Mouse (Mus musculus): ENCODE results near the gene Amz2. TPM values are rescaled to one million over a fixed set of nuclear protein-coding genes. Genes with fewer than 3 reads are reported as not detected.

The Amz2 gene
- polyA plus RNA-seq, 1 experiment from 2014 or later, result 48.7 TPM

- Histone ChIP-seq H3K9me3 (no peaks in the 10 kb centered on the region), H3K36me3 (no peaks in the 10 kb centered on the region), H3K4me3 (peak within 1 kb of the TSS; percentile 75), H3K27ac (peak within 1 kb of the TSS; percentile 86), H3K4me1 (peaks cover 33% of the 10 kb centered on the region), H3K4me2 (replicated peaks) (peak within 1 kb of the TSS; percentile 93), H3K9ac (peak within 1 kb of the TSS; percentile 96), H3K27me3 (replicated peaks) (no peaks in the 10 kb centered on the region; the same call in 1 of the 2 replicates)
- ATAC-seq (ENCODE audit: low FRiP score, low read depth), result peak; percentile 86
- WGBS, result under 1% methylated on average over 110 of the region's 111 CpGs
Observed at GRCm38 (mm10) chr11:109473171-109474085, 47.7 kb downstream of the Amz2 start, which contains the start of the genes Arsg and Slc16a6. TSS of gene Arsg (plus strand) at chr11:109473374. TSS of gene Slc16a6 (minus strand) at chr11:109473598.

GRCm38 (mm10) chr11:109474086-109474742, 48.5 kb downstream of the Amz2 start:
- H3K27ac ChIP-seq, result peak overlapping the region; percentile 86
- 12% methylated on average over 14 of the region's 14 CpGs for WGBS
- peaks cover 33% of the 10 kb centered on the region for H3K4me1 ChIP-seq
- H3K27me3 ChIP-seq (replicated peaks), result no peaks in the 10 kb centered on the region; the same call in 1 of the 2 replicates
- peak overlapping the region; percentile 75 for H3K4me3 ChIP-seq
- H3K9me3 ChIP-seq, result no peaks in the 10 kb centered on the region
- H3K9ac ChIP-seq, result peak overlapping the region; percentile 96
- peak overlapping the region; percentile 93 for H3K4me2 ChIP-seq (replicated peaks)
- no peaks in the 10 kb centered on the region for H3K36me3 ChIP-seq
- ATAC-seq (ENCODE audit: low FRiP score, low read depth), result peak; percentile 37

DNA sequence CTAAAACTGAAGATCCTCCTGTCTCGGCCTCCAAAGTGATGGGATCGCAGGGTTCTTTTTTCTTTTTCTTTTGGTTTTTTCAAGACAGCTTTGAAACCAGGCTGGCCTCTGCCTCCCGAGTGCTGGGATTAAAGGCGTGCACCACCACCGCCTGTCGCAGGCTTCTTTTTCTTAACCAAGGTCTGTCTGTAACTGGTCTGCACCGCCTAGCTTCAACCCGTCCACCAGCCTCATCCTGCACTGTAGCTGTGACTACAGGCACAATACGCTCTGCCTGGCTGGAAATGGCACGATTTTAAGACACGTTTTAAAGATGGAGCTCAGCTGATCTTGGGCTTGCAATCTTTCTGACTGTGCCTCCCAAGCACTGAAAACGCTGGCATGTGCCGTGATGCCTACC, 49.1 kb downstream of the Amz2 start:
- ATAC-seq (ENCODE audit: low FRiP score, low read depth), result no peak
- H3K9me3 ChIP-seq, result no peaks in the 10 kb centered on the region
- peaks cover 33% of the 10 kb centered on the region for H3K4me1 ChIP-seq
- H3K4me2 ChIP-seq (replicated peaks), result no peak overlapping the region
- 80% methylated on average over 13 of the region's 13 CpGs for WGBS
- H3K4me3 ChIP-seq, result no peak overlapping the region
- no peaks in the 10 kb centered on the region; the same call in 1 of the 2 replicates for H3K27me3 ChIP-seq (replicated peaks)
- H3K27ac ChIP-seq, result no peak overlapping the region
- no peaks in the 10 kb centered on the region for H3K36me3 ChIP-seq
- no peak overlapping the region for H3K9ac ChIP-seq

DNA sequence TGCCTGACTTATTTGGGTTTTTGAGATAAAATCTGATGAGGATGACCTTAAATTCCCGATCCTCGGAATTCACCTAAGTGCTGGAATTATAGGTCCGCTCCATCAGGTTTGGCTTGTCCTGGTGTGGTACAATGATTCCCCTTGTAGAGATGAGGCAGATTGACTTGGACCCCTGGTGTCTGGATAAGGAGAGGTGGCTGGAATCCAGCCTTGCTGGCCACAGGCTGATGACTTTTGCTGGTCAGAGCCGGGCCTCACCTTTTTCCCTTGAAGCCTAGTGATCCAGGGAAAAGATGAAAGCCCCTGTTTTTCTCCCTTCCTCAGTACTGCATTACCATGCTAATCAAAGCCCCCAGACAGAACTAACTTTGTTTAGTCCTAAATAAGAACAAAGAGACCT, 50.0 kb downstream of the Amz2 start:
- Histone ChIP-seq H3K36me3 (no peaks in the 10 kb centered on the region), H3K4me2 (replicated peaks) (0 out of 2 replicates have a peak overlapping the region, but pooled peaks have one; percentile 14), H3K4me3 (no peak overlapping the region), H3K4me1 (peaks cover 36% of the 10 kb centered on the region), H3K9me3 (no peaks in the 10 kb centered on the region), H3K27ac (no peak overlapping the region), H3K27me3 (replicated peaks) (no peaks in the 10 kb centered on the region; the same call in 1 of the 2 replicates), H3K9ac (no peak overlapping the region)
- 71% methylated on average over 4 of the region's 4 CpGs for WGBS
- ATAC-seq (ENCODE audit: low FRiP score, low read depth), result no peak

- H3K36me3 ChIP-seq, result no peaks in the 10 kb centered on the region
- no peaks in the 10 kb centered on the region; the same call in 1 of the 2 replicates for H3K27me3 ChIP-seq (replicated peaks)
- H3K27ac ChIP-seq, result no peak overlapping the region
- ATAC-seq (ENCODE audit: low FRiP score, low read depth), result no peak
- no peak overlapping the region for H3K9ac ChIP-seq
- H3K4me3 ChIP-seq, result no peak overlapping the region
- WGBS, result 11% methylated on average over 2 of the region's 2 CpGs
- H3K4me2 ChIP-seq (replicated peaks), result 0 out of 2 replicates have a peak overlapping the region, but pooled peaks have one; percentile 14
- H3K4me1 ChIP-seq, result peaks cover 36% of the 10 kb centered on the region
- no peaks in the 10 kb centered on the region for H3K9me3 ChIP-seq
Observed at GRCm38 (mm10) chr11:109476241-109476640, 50.5 kb downstream of the Amz2 start.

- H3K36me3 ChIP-seq, result no peaks in the 10 kb centered on the region
- no peaks in the 10 kb centered on the region; the same call in 1 of the 2 replicates for H3K27me3 ChIP-seq (replicated peaks)
- H3K4me2 ChIP-seq (replicated peaks), result 0 out of 2 replicates have a peak overlapping the region, but pooled peaks have one; percentile 14
- H3K27ac ChIP-seq, result no peak overlapping the region
- no peak overlapping the region for H3K4me3 ChIP-seq
- WGBS, result 40% methylated on average over 6 of the region's 6 CpGs
- H3K4me1 ChIP-seq, result peaks cover 33% of the 10 kb centered on the region
- no peak for ATAC-seq (ENCODE audit: low FRiP score, low read depth)
- no peaks in the 10 kb centered on the region for H3K9me3 ChIP-seq
- no peak overlapping the region for H3K9ac ChIP-seq
Observed at GRCm38 (mm10) chr11:109476653-109477052, 50.9 kb downstream of the Amz2 start.

GRCm38 (mm10) chr11:109477606-109478380, 52.0 kb downstream of the Amz2 start:
- Histone ChIP-seq H3K36me3 (no peaks in the 10 kb centered on the region), H3K9ac (no peak overlapping the region), H3K9me3 (no peaks in the 10 kb centered on the region), H3K4me1 (peaks cover 26% of the 10 kb centered on the region), H3K27ac (no peak overlapping the region), H3K4me3 (no peak overlapping the region), H3K4me2 (replicated peaks) (no peak overlapping the region), H3K27me3 (replicated peaks) (no peaks in the 10 kb centered on the region; the same call in 1 of the 2 replicates)
- 60% methylated on average over 16 of the region's 16 CpGs for WGBS
- no peak for ATAC-seq (ENCODE audit: low FRiP score, low read depth)

DNA sequence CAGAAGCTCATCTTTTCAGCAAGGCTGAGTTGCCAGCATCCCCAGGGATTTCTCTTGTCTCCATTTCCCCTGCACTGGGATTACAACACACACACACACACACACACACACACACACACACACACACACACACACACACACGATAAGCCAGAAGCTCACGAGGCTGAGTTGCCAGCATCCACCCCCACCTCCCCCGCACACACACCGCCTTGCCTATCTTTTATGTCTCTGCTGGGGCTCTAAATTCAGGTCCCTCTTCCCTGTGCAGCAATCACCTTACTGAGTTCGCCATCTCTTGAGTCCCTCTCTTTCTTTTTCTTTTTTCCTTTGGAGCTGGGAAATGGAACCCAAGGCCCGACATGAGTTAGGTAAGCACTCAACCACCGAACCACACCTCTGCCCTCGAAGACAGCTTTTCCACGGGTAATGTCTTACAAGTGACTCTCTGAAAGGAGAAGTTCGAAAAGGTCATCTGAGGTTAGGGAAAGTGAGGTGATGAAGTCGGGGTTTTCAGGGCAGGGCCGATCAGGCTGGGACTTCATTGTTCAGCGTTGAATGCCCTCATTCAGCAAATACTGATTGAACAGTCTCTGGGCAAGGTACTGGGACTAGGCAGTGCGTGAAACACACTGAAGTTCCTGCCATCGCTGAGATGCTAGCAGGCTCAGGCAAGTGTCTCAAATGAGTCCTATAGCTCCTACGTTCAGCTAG, 54.0 kb downstream of the Amz2 start:
- Histone ChIP-seq H3K36me3 (no peaks in the 10 kb centered on the region), H3K9me3 (no peaks in the 10 kb centered on the region), H3K9ac (no peak overlapping the region), H3K4me1 (peaks cover 22% of the 10 kb centered on the region), H3K4me3 (no peak overlapping the region), H3K27ac (no peak overlapping the region), H3K4me2 (replicated peaks) (no peak overlapping the region), H3K27me3 (replicated peaks) (no peaks in the 10 kb centered on the region; the same call in 1 of the 2 replicates)
- 46% methylated on average over 16 of the region's 16 CpGs for WGBS
- ATAC-seq (ENCODE audit: low FRiP score, low read depth), result no peak

DNA sequence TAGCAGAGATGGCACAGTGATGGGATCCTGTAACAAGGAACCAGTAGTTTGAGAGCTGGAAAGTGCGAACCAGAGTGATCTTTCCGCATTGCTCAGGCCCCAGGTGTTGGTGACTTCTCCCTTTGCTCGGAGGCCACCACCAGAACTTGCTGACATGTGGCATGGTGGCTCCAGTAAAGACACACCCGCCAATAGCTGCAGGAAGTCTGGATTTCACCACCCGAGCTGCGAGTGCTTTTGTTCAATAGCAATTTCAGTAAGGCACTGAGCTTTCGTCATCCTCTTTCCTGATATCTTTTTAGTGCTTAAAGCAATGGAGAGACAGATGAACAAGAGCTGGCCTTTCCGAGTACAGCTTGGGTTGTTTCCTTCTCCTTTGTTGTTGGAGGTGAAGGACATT, 54.7 kb downstream of the Amz2 start:
- H3K4me3 ChIP-seq, result no peak overlapping the region
- no peaks in the 10 kb centered on the region for H3K9me3 ChIP-seq
- H3K9ac ChIP-seq, result no peak overlapping the region
- no peaks in the 10 kb centered on the region; the same call in 1 of the 2 replicates for H3K27me3 ChIP-seq (replicated peaks)
- H3K36me3 ChIP-seq, result no peaks in the 10 kb centered on the region
- no peak overlapping the region for H3K27ac ChIP-seq
- peaks cover 22% of the 10 kb centered on the region for H3K4me1 ChIP-seq
- ATAC-seq (ENCODE audit: low FRiP score, low read depth), result no peak
- WGBS, result 81% methylated on average over 8 of the region's 8 CpGs
- H3K4me2 ChIP-seq (replicated peaks), result no peak overlapping the region

GRCm38 (mm10) chr11:109485398-109486045, 59.8 kb downstream of the Amz2 start:
- no peak for ATAC-seq (ENCODE audit: low FRiP score, low read depth)
- Histone ChIP-seq H3K9ac (no peak overlapping the region), H3K4me2 (replicated peaks) (no peak overlapping the region), H3K4me3 (no peak overlapping the region), H3K27ac (no peak overlapping the region), H3K36me3 (no peaks in the 10 kb centered on the region), H3K4me1 (no peaks in the 10 kb centered on the region), H3K27me3 (replicated peaks) (no peaks in the 10 kb centered on the region), H3K9me3 (no peaks in the 10 kb centered on the region)
- WGBS, result 79% methylated on average over 15 of the region's 15 CpGs

DNA sequence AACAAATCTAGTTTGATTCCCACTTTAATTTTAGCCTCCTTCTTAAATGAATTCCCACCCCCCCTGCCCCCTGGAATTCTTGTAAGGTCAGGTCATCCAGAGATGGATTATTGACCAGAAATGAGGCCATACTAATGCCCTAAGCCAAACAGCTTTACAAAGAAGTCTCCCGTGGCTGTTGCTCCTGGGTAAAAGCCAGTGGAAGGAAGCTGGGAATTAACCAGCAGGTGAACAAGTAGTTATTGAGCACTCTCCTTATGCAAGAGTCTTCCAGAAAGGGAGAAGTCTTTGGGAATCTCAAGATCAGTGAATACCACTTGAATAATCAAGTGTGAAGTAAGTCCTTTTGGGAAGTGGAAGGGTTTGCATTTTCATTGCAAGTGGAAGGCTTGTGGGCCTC, 61.4 kb downstream of the Amz2 start:
- Histone ChIP-seq H3K4me3 (no peak overlapping the region), H3K4me2 (replicated peaks) (no peak overlapping the region), H3K9me3 (no peaks in the 10 kb centered on the region), H3K4me1 (no peaks in the 10 kb centered on the region), H3K36me3 (no peaks in the 10 kb centered on the region), H3K27me3 (replicated peaks) (no peaks in the 10 kb centered on the region), H3K9ac (no peak overlapping the region), H3K27ac (no peak overlapping the region)
- ATAC-seq (ENCODE audit: low FRiP score, low read depth), result no peak
- 47% methylated on average over 1 of the region's 1 CpGs for WGBS

Measured in neural tube, embryonic 12.5 days (tissue).